In the genomic region with DNA sequence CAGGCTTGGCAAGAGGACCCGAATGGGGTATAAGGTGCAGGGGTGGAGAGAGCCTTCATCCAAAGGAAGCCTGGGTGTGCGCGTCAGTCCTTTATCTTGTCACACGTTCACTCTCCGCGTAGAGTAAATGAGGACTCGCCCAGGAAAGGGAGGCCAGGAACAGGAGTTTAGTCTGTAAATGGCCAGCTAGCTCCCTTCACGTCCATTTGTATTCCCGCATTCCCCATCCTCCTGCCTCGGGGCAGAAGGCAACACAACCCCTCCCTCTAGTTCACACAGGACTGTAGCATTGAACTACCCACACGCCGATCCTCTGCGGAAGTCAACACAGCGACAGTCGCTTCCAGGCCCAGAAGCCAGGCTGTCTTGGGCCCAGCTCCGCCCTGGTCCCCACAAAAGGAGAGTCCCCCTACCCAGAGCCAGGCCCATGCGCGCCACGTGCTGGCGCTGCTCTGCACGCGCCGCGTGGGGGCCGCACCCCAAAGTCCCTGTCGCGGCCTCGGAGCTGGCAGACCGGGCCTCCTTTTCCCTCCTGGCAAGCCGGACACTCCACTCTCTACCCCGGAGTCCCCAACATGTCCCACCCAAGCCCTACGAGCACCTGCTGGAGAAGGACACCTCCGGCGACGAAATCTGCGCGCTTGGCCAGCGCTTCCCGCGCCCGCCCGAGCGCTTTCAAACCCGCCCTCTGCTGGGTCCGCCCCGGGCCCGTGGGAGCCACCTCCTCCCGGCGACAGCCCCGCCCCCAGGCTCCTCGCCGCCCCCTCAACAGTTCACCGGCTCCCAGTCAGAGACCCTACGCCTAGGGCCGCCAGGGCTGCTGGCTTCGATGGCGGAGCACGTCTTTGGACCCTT, we compare ENCODE assay signal across 8 mouse cellular contexts. TPM values are rescaled to one million over a fixed set of nuclear protein-coding genes. Genes with fewer than 3 reads are reported as not detected.
A peak's percentile ranks its signal among the peaks of the same experiment; 100 is the strongest.
DNase-seq lines count a peak whose midpoint lies in the region; ATAC-seq and TF ChIP-seq lines count a peak whose summit lies in the region.

No protein-coding gene starts in this region.

- H3K4me1 ChIP-seq in hindbrain, embryonic 14.5 days (replicated peaks; ENCODE audit: control insufficient read depth, insufficient read depth, low read length) = peaks cover 27% of the 10 kb centered on the region
- H3K4me1 ChIP-seq in liver, adult 2 months (ENCODE audit: control insufficient read depth, insufficient read depth, low read length) = peaks cover 33% of the 10 kb centered on the region
- peaks cover 32% of the 10 kb centered on the region for H3K4me1 ChIP-seq in midbrain, embryonic 16.5 days (ENCODE audit: control insufficient read depth, insufficient read depth, low read length)
- peaks cover 66% of the 10 kb centered on the region for H3K4me1 ChIP-seq in stomach, embryonic 15.5 days

- peak; percentile 11; the same call in 1 of the 2 replicates for TF ChIP-seq CTCF in gastrocnemius, adult 2 months (IDR thresholded peaks at IDR 0.05)
- no peak for TF ChIP-seq CTCF in liver, adult 2 months (IDR thresholded peaks at IDR 0.05; ENCODE audit: low read depth, low read length)

- H3K79me2 ChIP-seq in liver, adult 2 months (ENCODE audit: control insufficient read depth, insufficient read depth, low read length) = peaks cover 31% of the 10 kb centered on the region; the same call in 1 of the 2 replicates

- H3K27ac ChIP-seq in gastrocnemius, adult 2 months = peak overlapping the region; percentile 91
- H3K27ac ChIP-seq in hindbrain, embryonic 14.5 days = no peak overlapping the region
- H3K27ac ChIP-seq in liver, adult 2 months (replicated peaks; ENCODE audit: insufficient read depth, low read depth, low read length) = peak overlapping the region; percentile 98
- no peak overlapping the region for H3K27ac ChIP-seq in midbrain, embryonic 16.5 days (ENCODE audit: low read length)
- peak overlapping the region; percentile 49 for H3K27ac ChIP-seq in stomach, embryonic 15.5 days

- DNase-seq in right cerebral cortex, adult 18-20 months = peak; percentile 58
- no peak for DNase-seq in right cerebral cortex, adult 2 months (ENCODE audit: low spot score in 2 of 2)
- peak; percentile 89 to 94 for DNase-seq in cerebellum, postnatal 10 days
- DNase-seq in gastrocnemius, adult 2 months = peak; percentile 90
- no peak for DNase-seq in hindbrain, embryonic 14.5 days (ENCODE audit: low spot score)
- no peak for DNase-seq in liver, adult 2 months (ENCODE audit: extremely low read depth, low read depth, low spot score)

- 1% methylated on average over 55 of the region's 58 CpGs for WGBS in hindbrain, embryonic 14.5 days
- WGBS in liver, adult 2 months = under 1% methylated on average over 58 of the region's 58 CpGs
- under 1% methylated on average over 56 of the region's 58 CpGs for WGBS in midbrain, embryonic 16.5 days
- WGBS in stomach, embryonic 15.5 days = under 1% methylated on average over 57 of the region's 58 CpGs

- intact Hi-C loops in gastrocnemius, adult 2 months (cut with DNase I) = loop anchor here (10.0 kb wide), 1 partner anchor 440 kb away; the partner anchor contains the start of gene Vegfa

- no peaks in the 10 kb centered on the region for H3K9me3 ChIP-seq in hindbrain, embryonic 14.5 days (ENCODE audit: control insufficient read depth, low read length)
- no peaks in the 10 kb centered on the region for H3K9me3 ChIP-seq in midbrain, embryonic 16.5 days (replicated peaks; ENCODE audit: control insufficient read depth, low read length, poor library complexity, severe bottlenecking)
- no peaks in the 10 kb centered on the region for H3K9me3 ChIP-seq in stomach, embryonic 15.5 days

- H3K27me3 ChIP-seq in hindbrain, embryonic 14.5 days (ENCODE audit: control insufficient read depth, insufficient read depth, low read length) = peaks cover 26% of the 10 kb centered on the region
- no peaks in the 10 kb centered on the region for H3K27me3 ChIP-seq in liver, adult 2 months (ENCODE audit: control insufficient read depth, insufficient read depth, low read length)
- peaks cover 8% of the 10 kb centered on the region for H3K27me3 ChIP-seq in midbrain, embryonic 16.5 days (ENCODE audit: control insufficient read depth, insufficient read depth, low read depth, low read length)
- H3K27me3 ChIP-seq in stomach, embryonic 15.5 days (replicated peaks) = no peaks in the 10 kb centered on the region

- peak overlapping the region; percentile 89 for H3K4me3 ChIP-seq in gastrocnemius, adult 2 months
- H3K4me3 ChIP-seq in hindbrain, embryonic 14.5 days (replicated peaks; ENCODE audit: low read length) = peak overlapping the region; percentile 42
- peak overlapping the region; percentile 61 for H3K4me3 ChIP-seq in liver, adult 2 months (ENCODE audit: insufficient read depth, low read depth, low read length)
- H3K4me3 ChIP-seq in midbrain, embryonic 16.5 days (ENCODE audit: low read depth, low read length) = peak overlapping the region; percentile 52
- H3K4me3 ChIP-seq in stomach, embryonic 15.5 days (replicated peaks) = peak overlapping the region; percentile 62

- ATAC-seq in hindbrain, embryonic 14.5 days (ENCODE audit: low FRiP score) = peak; percentile 36; the same call in 1 of the 2 replicates
- ATAC-seq in midbrain, embryonic 16.5 days = peak; percentile 57
- peak; percentile 53 for ATAC-seq in stomach, embryonic 15.5 days (ENCODE audit: insufficient read depth, low FRiP score, low read depth)

- peak overlapping the region; percentile 91 for H3K4me2 ChIP-seq in hindbrain, embryonic 14.5 days (replicated peaks)
- peak overlapping the region; percentile 96 for H3K4me2 ChIP-seq in midbrain, embryonic 16.5 days (ENCODE audit: low read length)
- H3K4me2 ChIP-seq in stomach, embryonic 15.5 days = peak overlapping the region; percentile 100

- peak overlapping the region; percentile 61 for H3K9ac ChIP-seq in hindbrain, embryonic 14.5 days
- H3K9ac ChIP-seq in liver, adult 2 months (ENCODE audit: low read depth, low read length) = peak overlapping the region; percentile 95
- peak overlapping the region; percentile 72 for H3K9ac ChIP-seq in midbrain, embryonic 16.5 days (ENCODE audit: low read depth, low read length)
- peak overlapping the region; percentile 73 for H3K9ac ChIP-seq in stomach, embryonic 15.5 days

- TF ChIP-seq POLR2A in liver, adult 2 months (IDR thresholded peaks at IDR 0.05; ENCODE audit: extremely low read depth, insufficient read depth, low read length) = peak; percentile 72

- no peaks in the 10 kb centered on the region for H3K36me3 ChIP-seq in hindbrain, embryonic 14.5 days (replicated peaks; ENCODE audit: control insufficient read depth, insufficient read depth)
- no peaks in the 10 kb centered on the region for H3K36me3 ChIP-seq in liver, adult 2 months (ENCODE audit: control insufficient read depth, insufficient read depth, low read length)
- no peaks in the 10 kb centered on the region for H3K36me3 ChIP-seq in midbrain, embryonic 16.5 days (ENCODE audit: control insufficient read depth, insufficient read depth, low read length)
- H3K36me3 ChIP-seq in stomach, embryonic 15.5 days = no peaks in the 10 kb centered on the region

RNA-seq across cellular contexts. Expression of gene Slc29a1, which starts 4.3 kb away (rescaled TPM):
- 10 to 100 TPM; 27.4 to 44.7 TPM for total RNA-seq in gastrocnemius, adult 2 months (2021)
- polyA plus RNA-seq in hindbrain, embryonic 14.5 days (2014; fragmentation: Nextera tagmentation; extraction: Ambion mirVana) = 41.5 and 42.7 TPM in 2 replicates
- total RNA-seq in liver, adult 2 months (2014; rRNA removed) = 220 and 240 TPM in 2 replicates
- 618 and 693 TPM in 2 replicates for polyA plus RNA-seq in liver, adult 2 months (2012; rRNA removed)
- 37.8 and 40.7 TPM in 2 replicates for polyA plus RNA-seq in midbrain, embryonic 16.5 days (2015; fragmentation: Nextera tagmentation; extraction: Ambion mirVana)
- polyA plus RNA-seq in stomach, embryonic 15.5 days (2015; fragmentation: Nextera tagmentation; extraction: Ambion mirVana) = 83.4 and 88.9 TPM in 2 replicates

RNA-seq across cellular contexts. Expression of gene Mymx, which starts 6.8 kb away (rescaled TPM):
- total RNA-seq in gastrocnemius, adult 2 months (2021) = under 1 TPM in 1 of 2 experiments, not detected in 1; 0.36 TPM
- not detected in 2 replicates for polyA plus RNA-seq in hindbrain, embryonic 14.5 days (2014; fragmentation: Nextera tagmentation; extraction: Ambion mirVana)
- total RNA-seq in liver, adult 2 months (2014; rRNA removed) = not detected in 2 replicates
- polyA plus RNA-seq in liver, adult 2 months (2012; rRNA removed) = not detected in 2 replicates
- not detected in 2 replicates for polyA plus RNA-seq in midbrain, embryonic 16.5 days (2015; fragmentation: Nextera tagmentation; extraction: Ambion mirVana)
- polyA plus RNA-seq in stomach, embryonic 15.5 days (2015; fragmentation: Nextera tagmentation; extraction: Ambion mirVana) = 0.40 and 1.3 TPM in 2 replicates

RNA-seq across cellular contexts. Expression of gene Hsp90ab1, which starts 22.0 kb away (rescaled TPM):
- total RNA-seq in gastrocnemius, adult 2 months (2021) = 1,000 to 10,000 TPM; 1,106 to 1,162 TPM
- 1,324 and 1,355 TPM in 2 replicates for polyA plus RNA-seq in hindbrain, embryonic 14.5 days (2014; fragmentation: Nextera tagmentation; extraction: Ambion mirVana)
- 248 and 362 TPM in 2 replicates for total RNA-seq in liver, adult 2 months (2014; rRNA removed)
- polyA plus RNA-seq in liver, adult 2 months (2012; rRNA removed) = 226 and 272 TPM in 2 replicates
- 1,403 and 1,446 TPM in 2 replicates for polyA plus RNA-seq in midbrain, embryonic 16.5 days (2015; fragmentation: Nextera tagmentation; extraction: Ambion mirVana)
- 1,532 and 1,551 TPM in 2 replicates for polyA plus RNA-seq in stomach, embryonic 15.5 days (2015; fragmentation: Nextera tagmentation; extraction: Ambion mirVana)

RNA-seq across cellular contexts. Expression of gene Slc35b2, which starts 31.4 kb away (rescaled TPM):
- total RNA-seq in gastrocnemius, adult 2 months (2021) = 10 to 100 TPM; 16.0 to 17.3 TPM
- 83.1 and 84.2 TPM in 2 replicates for polyA plus RNA-seq in hindbrain, embryonic 14.5 days (2014; fragmentation: Nextera tagmentation; extraction: Ambion mirVana)
- total RNA-seq in liver, adult 2 months (2014; rRNA removed) = 43.0 and 45.9 TPM in 2 replicates
- polyA plus RNA-seq in liver, adult 2 months (2012; rRNA removed) = 69.7 and 73.0 TPM in 2 replicates
- 76.0 and 79.6 TPM in 2 replicates for polyA plus RNA-seq in midbrain, embryonic 16.5 days (2015; fragmentation: Nextera tagmentation; extraction: Ambion mirVana)
- 115 and 131 TPM in 2 replicates for polyA plus RNA-seq in stomach, embryonic 15.5 days (2015; fragmentation: Nextera tagmentation; extraction: Ambion mirVana)

RNA-seq across cellular contexts. Expression of gene Nfkbie, which starts 39.6 kb away (rescaled TPM):
- total RNA-seq in gastrocnemius, adult 2 months (2021) = under 1 TPM; 0.36 to 0.43 TPM
- polyA plus RNA-seq in hindbrain, embryonic 14.5 days (2014; fragmentation: Nextera tagmentation; extraction: Ambion mirVana) = 4.3 and 4.7 TPM in 2 replicates
- total RNA-seq in liver, adult 2 months (2014; rRNA removed) = 1.6 and 1.9 TPM in 2 replicates
- 2.0 and 3.0 TPM in 2 replicates for polyA plus RNA-seq in liver, adult 2 months (2012; rRNA removed)
- 3.6 and 3.7 TPM in 2 replicates for polyA plus RNA-seq in midbrain, embryonic 16.5 days (2015; fragmentation: Nextera tagmentation; extraction: Ambion mirVana)
- polyA plus RNA-seq in stomach, embryonic 15.5 days (2015; fragmentation: Nextera tagmentation; extraction: Ambion mirVana) = 4.3 and 4.4 TPM in 2 replicates

Comparison
In these comparisons a context has a peak if more than half of its experiments do, and no peak if none do; other contexts are left out.
1. DNase-seq: peak in right cerebral cortex, adult 18-20 months (single experiment), cerebellum, postnatal 10 days (2 of 2) and gastrocnemius, adult 2 months (single experiment); none in right cerebral cortex, adult 2 months (0 of 2), hindbrain, embryonic 14.5 days (single experiment) and liver, adult 2 months (single experiment).
2. H3K27ac ChIP-seq: peak in gastrocnemius, adult 2 months (single experiment), liver, adult 2 months (single experiment) and stomach, embryonic 15.5 days (single experiment); none in hindbrain, embryonic 14.5 days (single experiment) and midbrain, embryonic 16.5 days (single experiment).
3. Peak in every context shown above with its lines, with median percentiles within 50 percentile points of each other: H3K4me3 ChIP-seq, ATAC-seq, H3K4me2 ChIP-seq and H3K9ac ChIP-seq.